Mouse (Mus musculus) MEL-GATA-1-ER (cell line): ENCODE results near the gene Dkk3.
A peak's percentile ranks its signal among the peaks of the same experiment; 100 is the strongest.

Source experiments
- DNase-seq: peaks from one replicate; pipeline ENCODE4 v3.0.0-alpha.2; 2012; ENCODE audit warnings: low read depth; ENCODE audit errors: extremely low read depth

Gene Dkk3

DNA sequence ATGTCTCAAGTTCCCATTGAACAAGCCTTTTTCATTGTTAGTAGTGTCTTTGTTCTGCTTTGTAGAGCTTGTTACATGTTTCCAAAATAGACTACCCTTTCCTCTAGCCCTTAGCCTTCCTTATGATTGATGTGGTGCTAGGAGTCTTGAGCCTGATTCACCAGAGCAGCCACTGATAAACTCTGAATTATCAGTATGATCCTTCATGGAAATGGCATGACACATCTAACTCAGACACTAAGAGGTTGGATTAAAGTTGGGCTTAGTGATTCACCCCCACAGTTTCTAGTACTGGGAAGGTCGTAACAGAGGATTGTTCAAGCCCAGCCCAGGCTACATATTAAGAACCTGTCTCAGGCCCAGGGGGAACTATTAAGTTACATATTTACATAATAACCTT is 76.2 kb downstream of the Dkk3 start:
- no peak for DNase-seq

DNA sequence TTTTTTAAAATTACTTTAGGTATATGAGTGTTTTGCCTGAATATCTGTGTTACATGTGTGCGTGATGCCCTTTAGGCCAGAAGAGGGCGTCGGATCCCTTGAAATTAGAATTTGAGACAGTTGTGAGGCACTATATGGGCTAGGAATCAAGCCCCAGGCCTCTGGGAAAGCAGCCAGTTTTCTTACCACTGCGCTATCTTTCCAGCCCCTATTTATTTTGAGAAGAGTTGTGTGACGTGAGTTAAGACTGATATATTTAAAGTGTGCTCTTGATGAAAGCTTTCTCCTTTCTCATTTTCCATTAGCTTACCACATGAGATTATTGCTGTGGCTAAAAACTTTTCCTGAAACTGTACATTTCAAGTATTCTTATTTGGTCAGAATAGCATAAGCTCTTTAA is 84.0 kb downstream of the Dkk3 start:
- peak; percentile 14 for DNase-seq
